Mouse (Mus musculus): ENCODE measurements around the gene Trpm8. TPM values are rescaled to one million over a fixed set of nuclear protein-coding genes. Genes with fewer than 3 reads are reported as not detected.

The Trpm8 gene
- total and polyA plus RNA-seq, 2 experiments from 2014 or later, result not detected

DNA sequence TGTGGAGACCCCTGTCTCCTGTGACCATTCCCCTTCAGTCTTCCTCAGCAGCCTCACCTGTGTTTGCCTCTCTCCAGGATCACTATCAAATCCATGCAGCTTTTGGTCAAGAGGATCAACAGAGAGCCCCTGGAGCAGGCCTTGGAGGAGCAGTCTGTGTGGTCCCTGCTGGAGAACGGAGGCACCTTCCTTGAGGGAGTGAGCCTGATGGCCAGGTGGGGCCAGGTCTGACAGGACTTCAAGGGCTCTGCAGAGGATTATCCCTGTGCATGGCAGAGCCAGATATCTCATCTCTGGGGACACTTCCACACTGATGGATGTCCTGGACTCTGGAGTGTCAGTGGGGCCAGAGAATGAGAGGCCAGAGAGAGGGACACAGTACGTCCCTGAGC, 22.0 kb upstream of the Trpm8 start:
- WGBS, result 53% methylated on average over 2 of the region's 2 CpGs
- no peak for ATAC-seq (ENCODE audit: insufficient read depth, low read depth)
- H3K9me3 ChIP-seq (replicated peaks; ENCODE audit: control insufficient read depth, low read length), result peaks cover 27% of the 10 kb centered on the region

DNA sequence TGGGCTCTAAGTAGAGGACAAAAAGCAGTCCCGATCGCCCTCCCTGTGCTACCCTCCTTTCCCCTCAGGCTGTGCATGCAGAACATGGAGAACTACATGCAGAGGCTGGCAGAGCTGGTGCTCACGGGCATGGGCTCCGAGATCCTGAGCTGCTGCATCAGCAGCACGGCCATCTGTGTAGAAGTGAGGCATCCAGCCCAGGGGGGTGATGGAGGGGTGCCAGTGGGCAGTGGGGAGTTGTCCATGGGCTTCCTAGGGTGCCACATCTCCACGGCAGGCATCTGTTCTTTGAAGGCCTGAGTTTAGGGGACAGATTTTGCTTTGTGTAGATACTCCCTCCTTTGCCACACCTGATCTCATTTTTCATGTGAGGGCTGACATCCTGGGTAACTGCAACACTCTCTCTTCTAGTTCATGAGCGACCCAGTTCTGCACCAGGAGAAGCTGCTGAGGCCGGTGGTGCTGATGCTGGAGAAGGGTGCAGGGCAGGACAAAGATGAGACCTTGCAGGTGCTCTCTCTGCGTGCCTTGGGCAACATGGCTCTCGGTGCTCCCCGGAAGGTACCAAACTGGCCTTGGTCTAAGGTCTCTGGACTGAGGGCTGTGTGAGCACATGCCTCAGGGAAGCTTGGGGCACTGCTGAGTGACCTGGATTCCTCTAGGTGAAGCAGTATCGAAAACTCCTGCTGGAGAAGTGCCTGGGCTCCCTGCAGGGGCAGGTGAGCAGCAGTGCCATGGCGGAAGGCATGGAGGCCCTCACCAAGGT, 21.3 kb upstream of the Trpm8 start:
- ATAC-seq (ENCODE audit: insufficient read depth, low read depth) (no peak), DNase-seq (ENCODE audit: low spot score) (no peak)
- Histone ChIP-seq H3K4me1 (ENCODE audit: control insufficient read depth, insufficient read depth) (peaks cover 11% of the 10 kb centered on the region), H3K27ac (ENCODE audit: low read depth) (no peak overlapping the region), H3K4me2 (ENCODE audit: low read depth, low read length) (no peak overlapping the region), H3K27me3 (ENCODE audit: control insufficient read depth, insufficient read depth, low read length) (no peaks in the 10 kb centered on the region), H3K4me3 (ENCODE audit: low read depth, low read length) (no peak overlapping the region), H3K9ac (replicated peaks; ENCODE audit: low read depth, low read length) (no peak overlapping the region), H3K36me3 (replicated peaks; ENCODE audit: control insufficient read depth, insufficient read depth, low read length) (peaks cover 17% of the 10 kb centered on the region), H3K9me3 (replicated peaks; ENCODE audit: control insufficient read depth, low read length) (peaks cover 19% of the 10 kb centered on the region)
- 68% methylated on average over 13 of the region's 13 CpGs for WGBS
- TF ChIP-seq EP300 (IDR thresholded peaks at IDR 0.05; ENCODE audit: low read depth) (no peak), CTCF (IDR thresholded peaks at IDR 0.05; ENCODE audit: low read depth) (no peak; the same call in none of the 2 replicates)

More for the DNA sequence above, 22.0 kb upstream of the Trpm8 start:
- peaks cover 11% of the 10 kb centered on the region for H3K4me1 ChIP-seq (ENCODE audit: control insufficient read depth, insufficient read depth)
- peaks cover 10% of the 10 kb centered on the region; the same call in 1 of the 2 replicates for H3K36me3 ChIP-seq (replicated peaks; ENCODE audit: control insufficient read depth, insufficient read depth, low read length)
- TF ChIP-seq CTCF (IDR thresholded peaks at IDR 0.05; ENCODE audit: low read depth) (no peak), EP300 (IDR thresholded peaks at IDR 0.05; ENCODE audit: low read depth) (no peak)
- no peaks in the 10 kb centered on the region for H3K27me3 ChIP-seq (ENCODE audit: control insufficient read depth, insufficient read depth, low read length)
- H3K27ac ChIP-seq (ENCODE audit: low read depth), result no peak overlapping the region
- no peak for DNase-seq (ENCODE audit: low spot score)
- H3K9ac ChIP-seq (replicated peaks; ENCODE audit: low read depth, low read length), result no peak overlapping the region
- H3K4me3 ChIP-seq (ENCODE audit: low read depth, low read length), result no peak overlapping the region
- no peak overlapping the region for H3K4me2 ChIP-seq (ENCODE audit: low read depth, low read length)

DNA sequence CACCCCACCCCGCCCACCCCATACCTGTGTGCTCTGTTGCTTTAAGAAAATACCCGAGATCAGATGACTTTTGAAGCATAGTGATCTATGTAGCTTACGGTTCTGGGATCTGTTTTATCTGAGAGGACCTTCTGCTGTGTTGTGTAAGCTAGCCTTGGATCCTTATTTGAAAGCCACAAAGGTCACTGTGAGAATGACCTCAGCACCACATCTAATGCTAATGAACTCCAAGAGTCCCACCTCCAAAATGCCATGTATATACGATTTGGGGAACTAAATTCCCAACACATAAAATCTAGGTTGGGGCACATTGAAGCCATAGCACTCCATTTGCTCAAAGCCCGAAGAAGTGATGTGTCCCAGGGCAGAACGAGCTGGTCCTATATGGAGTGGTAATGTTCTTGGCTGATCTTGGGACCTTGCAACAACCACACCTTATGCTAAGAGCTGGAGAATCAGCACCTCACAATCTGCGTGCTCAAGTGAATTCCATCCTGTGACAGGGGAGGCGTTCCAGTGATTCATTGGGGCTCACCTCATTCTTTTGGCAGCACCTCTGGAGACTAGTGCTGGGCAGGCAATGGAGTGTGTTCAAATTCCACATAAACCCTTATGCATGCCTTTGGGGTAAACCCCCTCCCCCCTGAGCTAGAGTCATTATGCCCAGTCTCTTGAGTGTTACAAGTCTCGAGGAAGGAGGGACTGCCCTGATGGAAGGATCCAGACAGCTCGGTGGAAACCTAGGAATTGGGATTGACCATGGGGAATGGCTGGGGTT, 20.4 kb upstream of the Trpm8 start:
- Histone ChIP-seq H3K4me3 (ENCODE audit: low read depth, low read length) (no peak overlapping the region), H3K9ac (replicated peaks; ENCODE audit: low read depth, low read length) (no peak overlapping the region), H3K27me3 (ENCODE audit: control insufficient read depth, insufficient read depth, low read length) (no peaks in the 10 kb centered on the region), H3K4me1 (ENCODE audit: control insufficient read depth, insufficient read depth) (peaks cover 11% of the 10 kb centered on the region), H3K27ac (ENCODE audit: low read depth) (no peak overlapping the region), H3K4me2 (ENCODE audit: low read depth, low read length) (no peak overlapping the region), H3K9me3 (replicated peaks; ENCODE audit: control insufficient read depth, low read length) (peaks cover 16% of the 10 kb centered on the region), H3K36me3 (replicated peaks; ENCODE audit: control insufficient read depth, insufficient read depth, low read length) (peaks cover 26% of the 10 kb centered on the region)
- ATAC-seq (ENCODE audit: insufficient read depth, low read depth) (no peak), DNase-seq (ENCODE audit: low spot score) (no peak)
- TF ChIP-seq EP300 (IDR thresholded peaks at IDR 0.05; ENCODE audit: low read depth) (no peak), CTCF (IDR thresholded peaks at IDR 0.05; ENCODE audit: low read depth) (no peak)
- WGBS, result 72% methylated on average over 10 of the region's 10 CpGs

DNA sequence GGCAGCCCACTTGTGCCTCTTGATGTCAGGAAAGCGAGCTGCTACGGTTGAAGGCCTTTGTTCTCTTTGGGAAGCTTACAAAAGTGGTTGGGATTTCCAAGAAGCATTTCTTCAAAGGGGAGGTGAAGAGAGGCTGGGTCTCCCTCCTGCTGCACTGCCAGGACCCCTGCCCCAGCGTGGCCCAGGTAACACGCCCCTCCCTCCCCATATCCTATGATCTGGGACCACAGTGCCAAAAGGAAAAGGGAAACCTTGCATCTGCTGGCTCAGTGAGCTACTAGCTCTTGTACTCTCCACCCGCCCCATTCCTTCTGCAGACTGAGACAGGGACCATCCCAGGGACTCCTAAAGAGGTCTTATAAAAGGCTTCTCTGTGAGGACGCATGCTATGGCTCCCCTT, 19.8 kb upstream of the Trpm8 start:
- Histone ChIP-seq H3K9me3 (replicated peaks; ENCODE audit: control insufficient read depth, low read length) (peaks cover 11% of the 10 kb centered on the region), H3K9ac (replicated peaks; ENCODE audit: low read depth, low read length) (no peak overlapping the region), H3K4me2 (ENCODE audit: low read depth, low read length) (no peak overlapping the region), H3K27ac (ENCODE audit: low read depth) (no peak overlapping the region), H3K4me1 (ENCODE audit: control insufficient read depth, insufficient read depth) (peaks cover 16% of the 10 kb centered on the region), H3K36me3 (replicated peaks; ENCODE audit: control insufficient read depth, insufficient read depth, low read length) (peaks cover 32% of the 10 kb centered on the region), H3K27me3 (ENCODE audit: control insufficient read depth, insufficient read depth, low read length) (no peaks in the 10 kb centered on the region), H3K4me3 (ENCODE audit: low read depth, low read length) (no peak overlapping the region)
- DNase-seq (ENCODE audit: low spot score) (no peak), ATAC-seq (ENCODE audit: insufficient read depth, low read depth) (no peak)
- TF ChIP-seq CTCF (IDR thresholded peaks at IDR 0.05; ENCODE audit: low read depth), result no peak
- TF ChIP-seq EP300 (IDR thresholded peaks at IDR 0.05; ENCODE audit: low read depth), result no peak
- WGBS, result 73% methylated on average over 6 of the region's 6 CpGs

DNA sequence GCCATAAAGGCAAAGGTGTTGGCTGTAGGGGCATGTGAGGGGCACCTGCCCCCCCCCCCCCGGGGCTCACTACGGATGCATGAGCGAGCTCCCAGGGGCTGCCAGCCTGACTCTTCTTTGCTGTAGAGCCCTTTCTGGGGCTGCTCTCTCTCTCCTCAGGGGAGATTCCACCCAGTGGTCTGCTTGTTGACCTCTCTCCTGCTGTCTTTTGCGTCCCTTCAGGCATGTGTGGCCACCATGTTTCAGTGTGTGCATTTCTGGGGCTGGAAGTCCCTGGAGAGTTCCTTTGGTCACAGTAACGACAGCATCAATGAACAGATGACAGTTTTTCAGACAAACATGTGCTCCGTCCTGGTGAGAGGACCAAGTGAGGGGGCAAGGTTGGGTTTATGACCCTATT, 19.1 kb upstream of the Trpm8 start:
- H3K4me3 ChIP-seq (ENCODE audit: low read depth, low read length), result no peak overlapping the region
- peaks cover 39% of the 10 kb centered on the region for H3K36me3 ChIP-seq (replicated peaks; ENCODE audit: control insufficient read depth, insufficient read depth, low read length)
- ATAC-seq (ENCODE audit: insufficient read depth, low read depth) (no peak), DNase-seq (ENCODE audit: low spot score) (no peak)
- H3K4me1 ChIP-seq (ENCODE audit: control insufficient read depth, insufficient read depth), result peaks cover 16% of the 10 kb centered on the region
- no peak overlapping the region for H3K27ac ChIP-seq (ENCODE audit: low read depth)
- 65% methylated on average over 6 of the region's 6 CpGs for WGBS
- no peak overlapping the region for H3K4me2 ChIP-seq (ENCODE audit: low read depth, low read length)
- no peaks in the 10 kb centered on the region for H3K27me3 ChIP-seq (ENCODE audit: control insufficient read depth, insufficient read depth, low read length)
- 0 out of 2 replicates have a peak, but pooled peaks cover 8% of the 10 kb centered on the region for H3K9me3 ChIP-seq (replicated peaks; ENCODE audit: control insufficient read depth, low read length)
- H3K9ac ChIP-seq (replicated peaks; ENCODE audit: low read depth, low read length), result no peak overlapping the region
- TF ChIP-seq CTCF (IDR thresholded peaks at IDR 0.05; ENCODE audit: low read depth) (no peak), EP300 (IDR thresholded peaks at IDR 0.05; ENCODE audit: low read depth) (no peak)

Data from heart, postnatal 0 days (tissue).